Mouse (Mus musculus) forebrain, embryonic 16.5 days (tissue): ENCODE data around the gene Palm2. TPM values are rescaled to one million over a fixed set of nuclear protein-coding genes. Genes with fewer than 3 reads are reported as not detected.

Source experiments
- ATAC-seq: fragments of 200-750 bp; cut with Nextera tagmentation; 2 replicates; pipeline ENCODE4 v1.8.0; 2017; ENCODE audit warnings: mild to moderate bottlenecking, moderate library complexity
- H3K27ac ChIP-seq: fragments of 300-500 bp; sonication (generic); 2 replicates; pipeline ENCODE4 v1.5.1; 2014; ENCODE audit warnings: low read length, control low read depth
- H3K27me3 ChIP-seq: fragments of 300-500 bp; sonication (generic); replicated peaks from 2 replicates; pipeline ENCODE4 v1.6.1; 2014; ENCODE audit warnings: low read length; ENCODE audit not compliant: control insufficient read depth, insufficient read depth
- H3K36me3 ChIP-seq: fragments of 300-500 bp; sonication (generic); 2 replicates; pipeline ENCODE4 v1.6.1; 2014; ENCODE audit not compliant: control insufficient read depth, insufficient read depth
- H3K4me1 ChIP-seq: fragments of 300-500 bp; sonication (generic); replicated peaks from 2 replicates; pipeline ENCODE4 v1.6.1; 2014; ENCODE audit warnings: low read length; ENCODE audit not compliant: control insufficient read depth, insufficient read depth
- H3K4me2 ChIP-seq: fragments of 300-500 bp; sonication (generic); 2 replicates; pipeline ENCODE4 v1.6.1; 2014; ENCODE audit warnings: mild to moderate bottlenecking, low read length, control low read depth
- H3K4me3 ChIP-seq: fragments of 300-500 bp; sonication (generic); replicated peaks from 2 replicates; pipeline ENCODE4 v1.5.1; 2014; ENCODE audit warnings: mild to moderate bottlenecking, low read length, control low read depth
- H3K9ac ChIP-seq: fragments of 300-500 bp; sonication (generic); replicated peaks from 2 replicates; pipeline ENCODE4 v1.6.1; 2014; ENCODE audit warnings: low read depth, low read length, control low read depth
- H3K9me3 ChIP-seq: fragments of 300-500 bp; sonication (generic); 2 replicates; pipeline ENCODE4 v1.6.1; 2016; ENCODE audit warnings: low read length; ENCODE audit not compliant: control insufficient read depth
- WGBS: fragments of 180-500 bp; shearing (Covaris S2); extraction: QIAGEN DNeasy Blood & Tissue Kit; methylation state at CpG from one replicate; pipeline ENCODE4 v1.1.7; 2014; 5-methylcytosine and 5-hydroxymethylcytosine counted together
- polyA plus RNA-seq: library from polyadenylated mRNA; unstranded; fragments of >200 nt; fragmentation: Nextera tagmentation; extraction: Ambion mirVana; gene quantifications from 2 replicates; pipeline ENCODE4 v1.2.1, GENCODE M21; 2015

Palm2 gene
- polyA plus RNA-seq, 1 experiment from 2014 or later = 14.2 TPM

DNA sequence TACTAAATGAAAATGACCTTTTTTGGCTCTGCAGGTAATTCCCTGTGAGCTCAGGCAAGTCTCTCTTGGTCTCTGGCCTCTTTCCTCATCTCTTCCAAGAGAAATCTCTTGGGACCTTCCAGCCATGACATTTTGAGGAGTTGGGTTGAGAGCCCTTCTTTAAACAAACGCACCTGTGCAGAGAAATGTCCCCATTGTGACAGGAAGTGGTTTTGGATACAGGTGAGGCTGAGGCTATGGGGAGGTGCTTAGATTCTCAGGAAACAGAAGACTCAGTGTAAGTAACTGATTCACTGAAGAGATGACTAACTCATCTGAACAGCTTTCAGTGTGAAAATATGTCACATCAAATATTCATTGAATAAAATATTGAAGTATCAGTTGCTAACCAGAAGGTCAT, 221.9 kb downstream of the Palm2 start:
- Histone ChIP-seq H3K27ac (no peak overlapping the region), H3K4me3 (no peak overlapping the region), H3K9me3 (no peaks in the 10 kb centered on the region), H3K27me3 (no peaks in the 10 kb centered on the region), H3K36me3 (no peaks in the 10 kb centered on the region), H3K4me2 (no peak overlapping the region), H3K4me1 (peaks cover 11% of the 10 kb centered on the region), H3K9ac (no peak overlapping the region)
- no peak for ATAC-seq
- 94% methylated on average over 1 of the region's 1 CpGs for WGBS

DNA sequence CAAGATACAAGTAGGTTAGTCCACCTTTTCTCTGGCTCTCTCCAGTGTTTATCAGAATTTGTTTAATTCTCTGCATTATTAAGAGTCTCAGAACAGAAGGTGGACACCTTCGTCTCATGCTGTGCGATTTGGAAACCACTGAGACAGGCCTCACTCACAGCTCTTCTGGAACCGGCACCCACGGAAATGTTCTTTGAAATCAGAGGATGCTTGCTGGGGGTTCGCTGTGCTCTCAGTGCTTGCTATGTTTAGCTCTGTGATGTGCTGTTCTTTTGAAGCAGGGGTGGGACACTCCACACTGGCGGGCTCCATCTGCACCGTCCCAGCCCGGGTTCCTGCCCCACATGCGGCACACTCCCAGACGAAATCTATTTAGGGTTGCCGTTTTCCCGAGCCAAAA, 222.3 kb downstream of the Palm2 start:
- Histone ChIP-seq H3K27ac (no peak overlapping the region), H3K9ac (no peak overlapping the region), H3K9me3 (no peaks in the 10 kb centered on the region), H3K4me3 (no peak overlapping the region), H3K36me3 (no peaks in the 10 kb centered on the region), H3K4me1 (peaks cover 11% of the 10 kb centered on the region), H3K27me3 (no peaks in the 10 kb centered on the region), H3K4me2 (no peak overlapping the region)
- WGBS = 97% methylated on average over 12 of the region's 12 CpGs
- no peak for ATAC-seq

DNA sequence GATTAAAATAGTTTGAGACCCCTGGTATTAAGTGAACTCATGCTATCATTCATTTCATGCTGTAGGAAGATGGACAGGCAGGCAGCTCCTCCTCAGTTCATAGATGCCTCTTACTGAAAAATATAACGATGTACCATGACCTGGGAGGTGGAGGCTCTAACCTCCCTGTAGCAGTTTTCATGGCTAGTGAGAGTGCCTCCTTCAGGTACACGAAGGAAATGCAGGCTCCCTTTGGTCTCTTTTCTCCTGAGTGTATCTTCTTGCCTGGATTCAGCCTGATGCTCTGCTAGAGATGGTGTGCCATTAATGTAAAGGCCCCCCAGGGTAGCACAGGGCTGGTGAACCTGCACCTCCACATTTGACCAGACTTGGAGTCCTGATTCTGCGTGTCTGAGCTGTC, 222.8 kb downstream of the Palm2 start:
- Histone ChIP-seq H3K27me3 (no peaks in the 10 kb centered on the region), H3K4me1 (peaks cover 11% of the 10 kb centered on the region), H3K4me3 (no peak overlapping the region), H3K4me2 (no peak overlapping the region), H3K9ac (no peak overlapping the region), H3K27ac (no peak overlapping the region), H3K36me3 (no peaks in the 10 kb centered on the region), H3K9me3 (no peaks in the 10 kb centered on the region)
- no peak for ATAC-seq
- WGBS = 93% methylated on average over 3 of the region's 3 CpGs

DNA sequence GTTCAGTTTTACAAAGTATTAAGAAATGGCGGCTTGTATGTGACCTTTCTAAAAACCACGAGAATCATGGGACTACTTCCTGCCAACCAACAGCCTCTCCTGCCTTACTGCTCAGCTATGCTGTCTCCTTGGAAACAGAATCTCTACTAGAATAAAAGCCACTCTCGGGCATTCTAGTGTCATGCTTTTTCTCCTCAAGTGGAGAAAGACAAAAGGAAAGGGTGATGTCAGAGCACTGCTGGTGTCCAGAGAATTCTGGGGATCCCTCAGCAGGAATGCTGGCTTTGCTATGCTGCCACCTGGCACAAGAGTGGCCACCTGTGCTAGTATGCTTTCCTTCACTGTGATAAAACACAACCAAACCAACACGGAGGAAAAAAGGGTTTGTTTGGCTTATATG, 226.4 kb downstream of the Palm2 start:
- Histone ChIP-seq H3K36me3 (no peaks in the 10 kb centered on the region), H3K4me2 (peak overlapping the region; percentile 2; the same call in 1 of the 2 replicates), H3K9me3 (no peaks in the 10 kb centered on the region), H3K4me1 (peaks cover 11% of the 10 kb centered on the region), H3K4me3 (no peak overlapping the region), H3K27ac (peak overlapping the region; percentile 12; the same call in 1 of the 2 replicates), H3K27me3 (no peaks in the 10 kb centered on the region), H3K9ac (no peak overlapping the region)
- 7% methylated on average over 4 of the region's 4 CpGs for WGBS
- peak; percentile 78 for ATAC-seq

DNA sequence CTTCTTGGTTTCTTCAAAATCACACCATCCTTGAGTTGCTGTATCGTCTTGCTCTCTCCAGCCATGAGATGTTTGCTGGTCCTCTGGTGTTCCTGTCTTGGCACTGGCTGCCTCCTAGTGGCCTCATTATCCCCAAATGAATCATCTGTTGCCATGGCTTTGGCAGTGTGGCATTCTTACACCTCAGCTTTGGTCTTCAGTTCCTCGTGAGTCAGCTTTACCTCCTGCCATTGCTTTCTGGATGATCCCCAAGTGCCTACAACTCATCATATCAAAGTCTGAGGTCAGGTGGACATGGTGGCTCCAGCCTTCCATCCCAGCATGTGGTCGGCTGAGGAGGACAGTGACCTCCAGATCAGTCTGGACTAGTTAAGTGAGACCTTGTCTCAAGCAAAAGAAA, 232.1 kb downstream of the Palm2 start:
- H3K36me3 ChIP-seq = no peaks in the 10 kb centered on the region
- 77% methylated on average over 3 of the region's 3 CpGs for WGBS
- ATAC-seq = no peak

DNA sequence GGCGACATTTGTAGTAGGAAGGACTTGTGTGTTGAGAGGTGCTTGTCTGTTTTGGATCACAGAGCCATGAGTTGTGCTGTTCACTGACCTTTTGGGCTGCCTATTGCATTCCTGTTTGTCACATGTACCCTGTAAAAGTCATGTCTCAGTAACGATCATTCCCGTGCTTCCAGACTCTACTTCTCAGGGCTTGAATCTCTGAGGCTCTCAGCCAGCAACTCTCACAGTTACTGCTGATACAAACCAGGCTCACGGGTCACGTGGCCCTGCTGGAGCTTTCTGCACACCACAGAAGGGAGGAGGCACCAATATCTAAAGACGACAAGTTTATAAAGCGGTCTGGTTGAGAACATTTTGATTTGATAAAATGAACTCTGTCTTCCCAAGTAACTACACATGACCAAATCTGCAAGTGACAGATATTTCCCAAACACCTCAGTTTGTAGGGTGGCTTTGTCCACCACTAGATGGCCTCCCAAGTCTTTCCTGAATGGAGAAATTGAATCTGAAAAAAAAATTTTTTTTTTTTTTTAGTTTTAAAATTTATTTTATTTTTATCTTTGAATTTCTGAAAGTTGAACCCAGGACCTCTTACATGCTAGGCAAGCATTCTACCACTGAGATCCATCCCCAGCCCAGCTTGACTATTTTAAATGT, 236.9 kb downstream of the Palm2 start:
- Histone ChIP-seq H3K4me2 (no peak overlapping the region), H3K9ac (no peak overlapping the region), H3K27me3 (no peaks in the 10 kb centered on the region), H3K9me3 (no peaks in the 10 kb centered on the region), H3K4me3 (no peak overlapping the region), H3K36me3 (no peaks in the 10 kb centered on the region), H3K4me1 (peaks cover 3% of the 10 kb centered on the region), H3K27ac (no peak overlapping the region)
- WGBS = 72% methylated on average over 7 of the region's 7 CpGs
- no peak for ATAC-seq

More for the DNA sequence above, 232.1 kb downstream of the Palm2 start:
- Histone ChIP-seq H3K9me3 (no peaks in the 10 kb centered on the region), H3K27me3 (no peaks in the 10 kb centered on the region), H3K27ac (no peak overlapping the region), H3K9ac (no peak overlapping the region), H3K4me1 (no peaks in the 10 kb centered on the region), H3K4me3 (no peak overlapping the region), H3K4me2 (no peak overlapping the region)

DNA sequence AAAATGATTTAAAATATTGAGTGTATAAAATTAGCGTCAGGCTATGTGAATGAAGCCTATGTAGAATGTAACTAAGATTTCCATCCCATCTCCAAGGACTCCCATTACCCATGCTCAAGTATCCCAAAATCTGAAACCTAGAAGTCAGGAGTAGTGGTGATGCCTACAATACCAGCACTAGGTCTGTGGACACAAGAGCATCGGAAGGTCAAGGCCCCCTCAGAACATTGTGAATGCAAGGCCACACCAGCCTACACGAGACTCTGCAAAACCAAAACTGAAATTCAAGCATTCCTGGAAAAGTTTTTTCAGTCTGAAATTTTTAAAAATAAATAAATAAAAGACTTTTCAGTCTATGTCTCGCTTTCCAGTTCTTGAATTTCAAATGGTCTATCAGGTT, 238.5 kb downstream of the Palm2 start:
- 82% methylated on average over 4 of the region's 4 CpGs for WGBS
- H3K27me3 ChIP-seq = no peaks in the 10 kb centered on the region
- H3K9me3 ChIP-seq = no peaks in the 10 kb centered on the region
- H3K27ac ChIP-seq = no peak overlapping the region
- no peak for ATAC-seq
- no peaks in the 10 kb centered on the region for H3K36me3 ChIP-seq
- no peak overlapping the region for H3K9ac ChIP-seq
- no peak overlapping the region for H3K4me2 ChIP-seq
- H3K4me3 ChIP-seq = no peak overlapping the region
- H3K4me1 ChIP-seq = peaks cover 3% of the 10 kb centered on the region

DNA sequence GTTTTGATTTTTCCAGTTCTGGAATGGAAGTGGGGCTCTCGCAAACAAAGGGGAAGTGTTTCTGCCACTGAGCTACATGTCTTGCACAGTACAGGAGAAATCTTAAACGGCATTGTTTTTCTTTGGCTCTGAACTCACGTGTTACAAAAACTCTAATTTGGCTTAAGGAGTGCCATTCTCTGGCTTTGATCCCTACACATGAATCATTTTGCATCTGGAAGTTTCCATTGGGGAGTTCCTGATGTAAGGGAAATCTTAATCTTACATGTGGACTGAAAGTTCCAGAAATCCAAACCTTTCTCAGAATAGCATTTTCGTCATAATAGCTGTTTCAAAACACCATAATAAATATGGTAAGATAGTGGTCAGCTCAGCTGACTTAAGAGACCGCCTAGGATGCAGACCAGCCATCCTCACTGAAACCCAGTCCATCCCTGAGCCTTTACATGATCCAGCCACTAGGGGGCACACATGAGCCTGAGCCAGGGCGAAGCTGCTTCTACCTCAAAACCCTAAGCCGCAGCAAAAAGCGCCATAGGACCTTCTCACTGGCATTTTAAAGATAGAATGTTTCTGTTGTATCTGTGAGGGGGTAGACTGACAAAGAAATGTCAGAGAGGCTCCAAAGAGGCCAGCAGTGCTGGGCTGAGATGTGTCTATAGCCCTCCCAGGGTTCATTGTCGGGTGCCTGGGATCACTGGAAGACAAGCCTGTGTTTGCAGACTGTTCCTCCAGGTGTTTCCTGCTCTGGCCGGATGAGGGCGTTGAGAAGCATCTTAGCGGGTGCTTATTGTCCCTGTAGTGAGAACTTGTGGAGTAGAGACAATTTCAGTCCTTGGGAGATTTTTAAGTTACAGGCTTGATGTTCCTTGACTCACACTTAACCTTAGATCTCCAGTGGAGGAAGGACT, 239.2 kb downstream of the Palm2 start:
- Histone ChIP-seq H3K9me3 (no peaks in the 10 kb centered on the region), H3K36me3 (no peaks in the 10 kb centered on the region), H3K4me3 (peak overlapping the region; percentile 25), H3K4me1 (peaks cover 3% of the 10 kb centered on the region), H3K27ac (no peak overlapping the region), H3K27me3 (no peaks in the 10 kb centered on the region), H3K4me2 (peak overlapping the region; percentile 49), H3K9ac (0 out of 2 replicates have a peak overlapping the region, but pooled peaks have one; percentile 40)
- WGBS = 15% methylated on average over 12 of the region's 12 CpGs
- ATAC-seq = peak; percentile 80

DNA sequence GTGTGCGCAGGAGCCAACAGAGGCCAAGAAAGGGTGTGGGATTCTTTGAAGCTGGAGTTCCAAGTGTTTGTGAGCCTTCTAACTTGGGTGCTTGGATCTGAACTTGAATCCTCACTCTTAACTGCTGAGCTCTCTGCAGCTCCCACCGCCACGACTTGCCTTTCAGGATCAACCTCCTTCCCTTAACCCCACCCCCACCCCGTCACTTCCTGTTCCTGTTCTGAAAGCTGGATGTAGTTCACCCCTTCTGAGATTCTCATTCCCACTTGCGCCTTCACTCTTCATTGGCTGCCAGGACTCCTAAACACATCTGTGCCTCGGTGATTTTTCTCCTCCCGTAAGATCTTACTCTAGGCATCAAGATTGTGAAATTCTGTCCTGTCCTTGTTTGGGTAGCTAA, 240.3 kb downstream of the Palm2 start:
- Histone ChIP-seq H3K27ac (no peak overlapping the region), H3K27me3 (no peaks in the 10 kb centered on the region), H3K4me1 (peaks cover 3% of the 10 kb centered on the region), H3K36me3 (no peaks in the 10 kb centered on the region), H3K4me2 (no peak overlapping the region), H3K9me3 (no peaks in the 10 kb centered on the region), H3K4me3 (no peak overlapping the region), H3K9ac (no peak overlapping the region)
- WGBS = 86% methylated on average over 7 of the region's 7 CpGs
- no peak for ATAC-seq
